Mouse (Mus musculus) bone marrow, adult 2 months (tissue): ENCODE measurements around the gene Sephs1.

ENCODE experiments used
- CTCF ChIP-seq: fragments of 200-500 bp; IDR thresholded peaks from 2 replicates; pipeline ENCODE4 v1.5.1; 2011; ENCODE audit warnings: low read length, control low read depth; ENCODE audit not compliant: control insufficient read depth, insufficient read depth
- POLR2A ChIP-seq: fragments of 200-500 bp; IDR thresholded peaks from 2 replicates; pipeline ENCODE4 v1.6.1; 2011; ENCODE audit warnings: low read depth, mild to moderate bottlenecking, control low read depth, low read length, borderline replicate concordance; ENCODE audit not compliant: control insufficient read depth

DNA sequence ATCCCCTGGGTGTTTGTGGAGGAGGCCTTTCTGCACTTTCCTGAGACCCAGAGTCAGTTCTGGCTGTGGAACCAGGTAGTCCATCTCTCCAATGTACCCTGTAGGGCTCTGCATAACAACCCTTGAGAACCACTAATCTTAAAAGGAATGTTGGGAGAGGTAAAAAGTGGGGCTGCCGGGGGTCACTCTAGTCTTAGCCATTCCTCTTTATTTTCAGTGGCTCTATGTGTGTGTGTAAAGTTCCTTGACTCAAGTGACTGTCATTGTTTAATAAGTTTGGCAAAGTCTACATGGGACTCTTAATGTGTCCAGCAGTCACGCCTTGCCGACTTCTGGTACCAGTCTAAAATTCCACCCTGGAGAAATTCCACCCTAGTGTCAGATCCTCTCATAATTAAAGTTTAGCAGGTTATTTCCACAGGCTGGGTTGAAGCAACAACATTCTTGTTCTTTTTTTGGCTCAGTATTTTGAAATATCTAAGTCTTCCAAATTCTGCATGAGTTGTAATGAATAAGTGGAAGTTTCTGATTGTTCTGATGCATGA, 27.5 kb downstream of the Sephs1 start:
- TF ChIP-seq CTCF: no peak
- no peak for TF ChIP-seq POLR2A
